Mouse (Mus musculus) megakaryocyte, adult 5-6 weeks (primary cell): ENCODE measurements around the gene Cfap45. TPM values are rescaled to one million over a fixed set of nuclear protein-coding genes. Genes with fewer than 3 reads are reported as not detected.

Experiments used
- ATAC-seq: 2 replicates; pipeline ENCODE4 v1.8.0; 2016; ENCODE audit warnings: mild to moderate bottlenecking, inconsistent platforms; ENCODE audit not compliant: poor library complexity, severe bottlenecking
- total RNA-seq, 2 experiments: library from RNA; stranded (forward) in 1 of 2; stranded (reverse) in 1 of 2; fragments of 153-499, 151-499 nt in 1 of 2; fragments of 221-1000, 200-1000 nt in 1 of 2; gene quantifications; 2 replicates each; pipeline versions ENCODE4 v1.2.3 to v1.2.4; 2015 to 2017

Gene Cfap45
- total RNA-seq, 2 experiments from 2014 or later, result 0.11 TPM; not detected in 1

DNA sequence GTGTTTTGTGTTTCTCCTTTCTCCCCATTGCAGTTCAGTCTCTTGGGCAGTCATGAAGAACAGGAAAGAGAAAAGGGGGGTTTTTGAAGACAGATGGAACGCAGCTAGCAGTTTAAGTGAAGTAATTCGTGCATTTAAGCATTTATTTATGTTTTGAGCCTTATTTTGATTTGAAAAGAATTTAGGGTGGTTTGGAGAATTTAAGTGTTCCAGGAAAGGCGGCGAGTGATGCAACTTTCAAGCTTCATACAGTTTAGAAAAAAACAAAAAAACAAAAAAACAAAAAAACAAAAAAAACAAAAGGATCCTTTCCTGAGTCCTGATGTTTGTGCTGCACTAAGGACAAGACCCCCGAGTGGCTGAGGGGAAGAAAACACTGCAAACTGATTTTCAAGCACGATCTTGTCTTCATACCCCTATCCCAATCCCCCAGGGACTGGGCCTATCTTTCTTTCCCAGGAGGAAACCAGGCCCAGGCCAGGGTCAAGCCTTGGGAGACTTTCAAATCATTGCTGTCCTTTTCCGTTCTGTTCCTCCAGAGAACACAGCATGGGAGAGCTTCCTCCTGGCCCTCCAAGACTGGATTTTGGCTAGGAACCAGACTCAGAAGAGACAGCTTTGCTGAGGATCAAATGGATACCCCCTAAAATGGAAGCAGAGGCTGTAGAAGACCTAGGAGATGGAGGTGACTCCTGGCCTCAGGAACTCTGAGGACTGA lies 5.9 kb upstream of the Cfap45 start:
- no peak for ATAC-seq

DNA sequence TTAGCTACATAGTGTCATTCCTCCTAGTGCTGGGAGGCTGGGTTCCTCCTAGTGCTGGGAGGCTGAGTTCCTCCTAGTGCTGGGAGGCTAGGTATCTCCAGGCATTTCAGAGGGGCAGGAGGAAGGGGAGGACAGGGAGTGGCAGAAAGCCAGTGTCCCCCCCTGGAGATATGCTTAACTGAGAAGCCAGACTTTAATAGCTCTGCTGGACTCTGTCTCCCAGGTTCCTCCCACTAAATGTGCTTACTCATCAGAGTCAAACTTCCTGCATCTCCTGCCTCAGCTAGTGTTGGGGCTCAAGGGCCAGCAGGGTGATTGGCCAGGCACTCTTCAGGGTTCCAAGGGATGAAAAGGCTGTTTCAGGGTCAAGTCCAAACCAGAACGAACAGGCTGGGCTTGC lies 5.2 kb upstream of the Cfap45 start:
- peak; percentile 18 for ATAC-seq

GRCm38 (mm10) chr1:172518013-172518412 lies 2.6 kb upstream of the Cfap45 start:
- ATAC-seq, result no peak

GRCm38 (mm10) chr1:172519644-172520043 lies 957 bp upstream of the Cfap45 start:
- no peak for ATAC-seq

DNA sequence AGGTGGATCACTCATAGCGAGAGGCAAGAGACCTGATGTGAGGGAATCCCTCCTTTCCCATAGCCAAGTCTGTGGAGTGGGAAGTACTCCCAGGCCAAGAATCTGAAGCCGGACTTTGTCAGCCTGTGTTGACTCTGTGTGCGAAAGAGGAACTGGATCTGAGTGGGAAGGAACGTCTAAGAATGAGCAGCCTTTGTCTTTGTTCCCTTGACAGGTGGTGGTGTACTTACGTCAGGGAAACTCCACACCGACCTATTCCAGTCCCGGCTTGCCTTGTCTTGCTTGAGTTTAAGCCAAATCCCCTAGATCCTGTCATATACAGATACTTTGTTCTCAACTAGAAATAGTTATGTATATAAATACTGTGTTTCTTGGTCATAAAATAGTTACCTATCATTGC lies 1.9 kb downstream of the Cfap45 start:
- peak; percentile 31 for ATAC-seq

DNA sequence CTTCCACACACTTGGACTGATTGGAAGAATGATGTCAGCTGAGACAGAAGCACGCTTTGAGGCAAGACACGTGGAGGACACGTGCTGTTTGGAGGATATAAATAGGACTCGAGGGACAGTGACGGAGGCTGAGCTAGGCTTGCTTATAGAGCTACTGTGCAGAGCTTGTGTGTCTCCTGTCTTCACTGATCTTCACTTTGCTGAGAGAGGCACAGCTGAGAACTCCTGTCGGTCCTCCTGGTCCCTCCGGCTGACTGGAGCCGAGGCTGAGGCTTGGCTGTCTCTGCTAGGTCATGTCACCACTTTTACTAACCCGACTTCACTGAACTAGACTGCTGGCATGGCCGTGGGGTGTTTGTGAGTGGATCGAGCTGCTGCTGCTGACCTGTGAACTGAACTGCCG lies 3.1 kb downstream of the Cfap45 start:
- no peak for ATAC-seq

GRCm38 (mm10) chr1:172525027-172525764 lies 4.6 kb downstream of the Cfap45 start:
- peak; percentile 25 for ATAC-seq

DNA sequence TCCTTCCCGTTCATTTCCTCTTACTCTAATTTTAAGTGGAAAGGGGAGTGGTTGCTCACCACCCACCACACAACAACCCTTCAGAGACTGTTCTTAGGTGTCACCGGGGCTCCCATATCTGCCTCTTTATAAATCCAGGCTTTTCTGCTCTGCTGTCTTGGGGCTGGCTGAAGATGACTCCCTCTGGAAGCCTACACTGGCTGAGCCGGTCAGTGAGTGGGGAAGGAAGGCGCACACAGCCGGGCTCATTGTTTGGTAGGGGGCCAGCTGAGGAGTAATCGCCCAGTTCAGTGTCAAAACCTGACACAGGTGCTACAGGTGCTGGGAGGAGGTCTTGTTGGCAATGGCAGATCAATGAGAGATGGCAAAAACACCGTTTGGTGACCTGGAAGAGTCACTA lies 5.4 kb downstream of the Cfap45 start:
- ATAC-seq, result no peak

DNA sequence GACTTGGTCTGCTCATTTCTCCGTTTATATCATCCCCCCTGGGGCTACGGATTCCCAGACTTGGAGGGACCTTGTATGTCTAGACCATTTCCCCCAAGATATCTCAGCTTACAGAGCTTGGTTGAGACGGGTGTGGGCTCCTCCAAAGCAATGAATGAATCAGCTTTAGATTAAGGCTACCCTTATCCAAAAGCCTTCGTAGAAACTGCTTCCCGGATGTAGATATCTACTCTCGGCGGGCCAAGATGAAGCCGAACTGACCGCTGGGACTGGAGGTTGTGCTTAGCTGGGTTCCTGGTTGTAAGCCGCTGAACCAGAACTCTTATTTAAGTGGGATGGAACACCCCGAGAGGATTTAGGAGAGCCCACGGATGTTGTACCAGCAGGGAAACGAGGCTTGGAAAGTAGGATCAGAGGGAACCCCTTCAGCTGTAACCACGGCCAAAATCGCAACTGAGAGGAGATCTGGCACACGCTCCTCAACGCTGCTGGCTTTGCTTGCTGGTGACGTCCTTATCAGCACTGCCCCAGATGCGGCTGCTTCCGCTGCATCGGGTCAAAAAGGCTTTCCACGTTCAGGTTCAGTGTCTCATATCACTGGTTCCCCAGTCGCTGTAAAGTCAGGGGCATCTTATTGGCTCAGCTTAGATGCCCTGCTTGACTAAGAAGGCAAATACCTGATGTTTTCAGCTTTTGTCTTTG lies 5.9 kb downstream of the Cfap45 start:
- peak; percentile 37 for ATAC-seq

DNA sequence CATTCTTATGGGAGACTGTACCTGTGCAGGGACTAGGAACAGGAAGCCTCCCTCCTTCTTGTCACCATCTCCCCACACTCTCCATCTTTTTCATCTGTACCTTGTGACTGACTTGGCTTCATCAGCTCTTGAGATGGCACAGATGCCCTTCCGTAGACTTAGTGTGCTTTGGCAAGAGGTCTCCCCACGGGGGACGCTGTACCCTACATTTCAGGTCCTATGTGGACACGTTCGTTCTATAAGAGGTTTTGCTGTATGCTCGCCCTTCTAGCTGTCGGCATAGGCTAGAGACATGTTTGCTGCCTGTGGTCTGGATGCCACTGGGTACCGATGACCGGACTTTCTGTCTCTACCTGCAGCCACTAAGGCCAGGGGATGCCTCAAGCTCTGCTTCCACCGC lies 6.8 kb downstream of the Cfap45 start:
- ATAC-seq, result no peak

- peak; percentile 79 for ATAC-seq
Observed at GRCm38 (mm10) chr1:172528701-172529100, 8.1 kb downstream of the Cfap45 start.

DNA sequence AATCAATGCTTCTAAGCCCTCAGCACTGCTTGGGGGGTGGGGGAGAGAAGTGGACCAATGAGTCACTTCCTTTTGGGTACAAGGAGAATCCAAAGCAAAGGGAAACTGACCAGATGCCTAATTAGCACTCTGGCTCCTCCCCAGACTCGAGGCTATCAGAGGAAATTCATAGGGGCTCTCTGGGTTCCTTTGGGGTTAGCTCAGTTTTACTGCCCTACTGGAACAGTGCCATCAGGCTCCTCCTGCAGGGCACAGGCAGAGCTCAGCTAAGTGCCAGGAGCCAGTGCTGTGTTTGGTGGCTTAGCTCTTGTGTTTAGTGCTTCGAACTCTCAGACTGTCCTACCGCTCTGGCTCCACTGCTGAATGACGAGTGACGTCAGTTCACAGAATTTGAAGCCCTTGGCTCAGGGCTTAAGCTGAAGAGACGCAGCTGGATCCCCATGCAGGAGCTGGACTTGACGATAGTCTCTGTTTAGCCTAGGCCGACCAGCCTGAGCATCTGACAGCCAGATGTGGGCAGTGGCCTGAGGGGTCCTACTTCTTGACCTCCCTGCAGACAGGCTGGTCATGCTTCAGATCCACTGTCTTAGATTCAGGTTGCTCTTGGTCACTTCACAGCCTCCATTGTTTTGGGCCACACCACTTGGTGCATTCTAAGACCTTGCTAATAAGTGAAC lies 10.1 kb downstream of the Cfap45 start:
- no peak for ATAC-seq

GRCm38 (mm10) chr1:172532551-172532950 lies 11.9 kb downstream of the Cfap45 start:
- ATAC-seq, result no peak

DNA sequence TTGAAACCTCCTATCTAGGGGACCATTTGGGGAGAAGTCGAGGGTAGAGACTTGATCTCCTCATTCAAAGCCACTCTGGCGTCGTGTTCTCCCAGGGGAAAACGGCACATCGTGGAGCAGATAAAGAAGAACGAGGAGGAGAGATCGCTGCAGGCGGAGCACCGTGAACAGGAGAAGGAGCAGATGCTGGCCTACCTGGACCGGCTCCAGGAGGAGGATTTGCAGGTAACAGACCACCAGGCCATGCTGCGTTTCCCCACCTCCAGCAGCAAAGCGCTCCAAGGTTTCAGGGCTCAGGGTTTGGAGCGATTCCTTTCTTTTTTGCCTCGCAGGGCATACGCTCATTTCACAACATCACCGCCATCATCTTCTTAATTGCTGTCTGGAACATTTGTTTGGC lies 14.5 kb downstream of the Cfap45 start:
- ATAC-seq, result no peak

- ATAC-seq, result no peak
Observed at GRCm38 (mm10) chr1:172539827-172540226, 19.2 kb downstream of the Cfap45 start.

GRCm38 (mm10) chr1:172540283-172540820 lies 19.8 kb downstream of the Cfap45 start:
- ATAC-seq, result no peak

- ATAC-seq, result no peak
Observed at GRCm38 (mm10) chr1:172546062-172546461, 25.5 kb downstream of the Cfap45 start.

GRCm38 (mm10) chr1:172548501-172548900 lies 27.9 kb downstream of the Cfap45 start:
- ATAC-seq, result peak; percentile 75

DNA sequence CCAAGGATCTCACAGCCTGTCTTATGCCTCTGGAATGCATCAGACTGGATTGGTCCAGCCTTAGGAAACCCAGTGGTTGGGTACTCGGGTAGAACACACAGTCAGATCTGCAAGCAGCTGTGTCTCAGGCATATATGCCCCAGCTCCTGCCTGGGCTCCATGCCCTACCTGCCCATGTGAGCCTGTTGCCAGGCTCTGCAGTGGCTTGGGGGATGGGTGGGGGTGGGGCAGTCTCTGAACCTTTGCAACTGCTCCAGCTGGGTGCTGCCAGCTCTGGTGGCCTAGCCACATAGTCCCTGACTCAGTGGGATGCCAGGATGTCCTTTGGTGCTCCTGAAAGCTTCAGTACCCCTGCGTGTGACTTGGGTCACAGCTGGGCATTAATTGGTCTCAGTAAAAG lies 28.7 kb downstream of the Cfap45 start:
- ATAC-seq, result no peak

GRCm38 (mm10) chr1:172549717-172550116 lies 29.1 kb downstream of the Cfap45 start:
- 0 out of 2 replicates have a peak, but pooled peaks have one; percentile 15 for ATAC-seq

DNA sequence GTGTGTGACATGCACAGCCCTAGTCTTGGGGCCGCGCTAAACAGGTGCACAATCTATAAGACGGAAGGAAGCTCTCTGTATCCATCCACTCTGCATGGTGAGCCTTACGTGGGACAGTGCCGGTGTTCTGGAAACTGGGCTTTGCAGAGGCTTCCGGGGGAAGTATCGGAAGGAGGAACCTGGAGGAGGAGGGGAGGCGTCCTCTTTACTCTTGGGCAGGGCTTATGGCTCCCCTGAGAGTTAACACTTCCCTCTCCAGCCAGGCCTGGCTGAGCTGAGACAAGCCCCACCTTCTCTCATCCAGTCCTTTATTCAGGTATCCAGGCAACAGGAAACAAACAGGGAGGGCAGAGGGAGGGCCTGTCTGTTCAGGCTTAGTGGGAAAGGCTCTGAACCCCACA lies 29.9 kb downstream of the Cfap45 start:
- ATAC-seq, result peak; percentile 81
